Mouse (Mus musculus) heart, embryonic 10.5 days (tissue): Measurements from ENCODE around the gene Klf13. TPM values are rescaled to one million over a fixed set of nuclear protein-coding genes. Genes with fewer than 3 reads are reported as not detected.

Experiments used
- DNase-seq: peaks from one replicate; pipeline ENCODE4 v3.0.0-alpha.2; 2017; ENCODE audit warnings: low spot score
- H3K27ac ChIP-seq: fragments of 300-500 bp; sonication (generic); 2 replicates; pipeline ENCODE4 v1.5.1; 2016; ENCODE audit warnings: mild to moderate bottlenecking
- H3K27me3 ChIP-seq: fragments of 300-500 bp; sonication (generic); 2 replicates; pipeline ENCODE4 v1.6.1; 2016; ENCODE audit warnings: mild to moderate bottlenecking; ENCODE audit not compliant: poor library complexity, insufficient read depth, severe bottlenecking
- H3K36me3 ChIP-seq: fragments of 300-500 bp; sonication (generic); 2 replicates; pipeline ENCODE4 v1.6.1; 2016; ENCODE audit warnings: mild to moderate bottlenecking, moderate library complexity
- H3K4me1 ChIP-seq: fragments of 300-500 bp; sonication (generic); 2 replicates; pipeline ENCODE4 v1.6.1; 2016; ENCODE audit warnings: mild to moderate bottlenecking
- H3K4me3 ChIP-seq: fragments of 300-500 bp; sonication (generic); 2 replicates; pipeline ENCODE4 v1.5.1; 2016; ENCODE audit warnings: mild to moderate bottlenecking, moderate library complexity
- H3K9me3 ChIP-seq: fragments of 300-500 bp; sonication (generic); 2 replicates; pipeline ENCODE4 v1.6.1; 2016; ENCODE audit warnings: mild to moderate bottlenecking, moderate library complexity
- WGBS: fragments of 180-500 bp; shearing (Covaris S2); methylation state at CpG from one replicate; pipeline ENCODE4 v1.1.7; 2016; 5-methylcytosine and 5-hydroxymethylcytosine counted together
- polyA plus RNA-seq: library from polyadenylated mRNA; unstranded; fragments of >200 nt; fragmentation: Nextera tagmentation; extraction: Ambion mirVana; gene quantifications from 2 replicates; pipeline ENCODE4 v1.2.1, GENCODE M21; 2016

Klf13 gene
- polyA plus RNA-seq, 1 experiment from 2014 or later: 18.3 TPM

GRCm38 (mm10) chr7:63930132-63930531 lies 8.6 kb downstream of the Klf13 start:
- Histone ChIP-seq H3K4me3 (no peak overlapping the region), H3K27me3 (no peaks in the 10 kb centered on the region), H3K36me3 (no peaks in the 10 kb centered on the region), H3K9me3 (no peaks in the 10 kb centered on the region), H3K4me1 (peaks cover 32% of the 10 kb centered on the region), H3K27ac (no peak overlapping the region)
- DNase-seq: no peak
- 84% methylated on average over 3 of the region's 3 CpGs for WGBS

GRCm38 (mm10) chr7:63929080-63929479 lies 9.6 kb downstream of the Klf13 start:
- whole genome bisulfite sequencing: 65% methylated on average over 4 of the region's 4 CpGs

DNA sequence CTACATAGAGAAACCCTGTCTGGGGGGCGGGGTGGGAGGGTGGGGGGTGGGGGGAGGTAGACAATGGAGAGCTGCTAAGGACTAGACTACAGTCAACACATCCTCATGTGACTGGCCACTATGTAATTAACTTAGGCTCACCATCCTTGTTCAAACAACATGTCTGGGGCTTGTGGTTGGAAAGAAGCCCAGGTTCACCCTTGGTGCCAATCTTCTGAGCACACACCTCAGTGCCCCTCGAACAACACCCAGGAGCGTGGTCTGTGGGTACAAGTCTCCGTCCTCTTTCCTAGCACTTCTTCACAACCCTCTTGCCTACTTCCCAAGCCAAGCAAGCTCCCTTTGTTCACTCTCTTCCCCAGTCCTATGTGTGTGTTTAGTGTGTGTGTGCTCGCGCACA lies 11.6 kb downstream of the Klf13 start:
- Histone ChIP-seq H3K27me3 (no peaks in the 10 kb centered on the region), H3K4me3 (no peak overlapping the region), H3K27ac (no peak overlapping the region), H3K36me3 (no peaks in the 10 kb centered on the region), H3K4me1 (peaks cover 26% of the 10 kb centered on the region), H3K9me3 (no peaks in the 10 kb centered on the region)
- WGBS: 95% methylated on average over 6 of the region's 6 CpGs
- DNase-seq: no peak

More at GRCm38 (mm10) chr7:63929080-63929479, 9.6 kb downstream of the Klf13 start:
- Histone ChIP-seq H3K4me3 (no peak overlapping the region), H3K4me1 (peaks cover 32% of the 10 kb centered on the region), H3K36me3 (no peaks in the 10 kb centered on the region), H3K27ac (no peak overlapping the region), H3K9me3 (no peaks in the 10 kb centered on the region), H3K27me3 (no peaks in the 10 kb centered on the region)
- no peak for DNase-seq

DNA sequence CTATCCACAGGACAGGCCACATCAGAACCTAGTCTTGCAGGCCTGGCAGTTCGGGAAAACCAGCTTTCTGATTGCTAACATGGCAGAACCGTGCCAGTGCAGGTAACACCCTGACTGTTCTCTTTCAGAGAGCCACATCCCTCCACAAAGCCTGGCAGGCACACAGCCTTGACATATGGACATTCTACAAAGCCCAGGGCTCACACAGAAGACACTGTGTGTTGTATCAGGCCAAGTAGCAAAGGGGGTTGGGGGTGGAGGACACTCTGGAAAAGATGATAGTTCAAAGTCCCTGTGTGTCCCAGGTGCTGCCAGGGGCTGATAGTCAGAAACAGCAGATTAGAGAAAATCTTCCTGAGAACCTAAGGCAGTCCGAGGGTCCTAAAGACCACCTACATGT lies 12.2 kb downstream of the Klf13 start:
- H3K4me3 ChIP-seq: no peak overlapping the region
- no peak for DNase-seq
- no peaks in the 10 kb centered on the region for H3K9me3 ChIP-seq
- no peaks in the 10 kb centered on the region for H3K27me3 ChIP-seq
- H3K4me1 ChIP-seq: peaks cover 32% of the 10 kb centered on the region
- no peak overlapping the region for H3K27ac ChIP-seq
- H3K36me3 ChIP-seq: no peaks in the 10 kb centered on the region
- WGBS: 70% methylated on average over 3 of the region's 3 CpGs

DNA sequence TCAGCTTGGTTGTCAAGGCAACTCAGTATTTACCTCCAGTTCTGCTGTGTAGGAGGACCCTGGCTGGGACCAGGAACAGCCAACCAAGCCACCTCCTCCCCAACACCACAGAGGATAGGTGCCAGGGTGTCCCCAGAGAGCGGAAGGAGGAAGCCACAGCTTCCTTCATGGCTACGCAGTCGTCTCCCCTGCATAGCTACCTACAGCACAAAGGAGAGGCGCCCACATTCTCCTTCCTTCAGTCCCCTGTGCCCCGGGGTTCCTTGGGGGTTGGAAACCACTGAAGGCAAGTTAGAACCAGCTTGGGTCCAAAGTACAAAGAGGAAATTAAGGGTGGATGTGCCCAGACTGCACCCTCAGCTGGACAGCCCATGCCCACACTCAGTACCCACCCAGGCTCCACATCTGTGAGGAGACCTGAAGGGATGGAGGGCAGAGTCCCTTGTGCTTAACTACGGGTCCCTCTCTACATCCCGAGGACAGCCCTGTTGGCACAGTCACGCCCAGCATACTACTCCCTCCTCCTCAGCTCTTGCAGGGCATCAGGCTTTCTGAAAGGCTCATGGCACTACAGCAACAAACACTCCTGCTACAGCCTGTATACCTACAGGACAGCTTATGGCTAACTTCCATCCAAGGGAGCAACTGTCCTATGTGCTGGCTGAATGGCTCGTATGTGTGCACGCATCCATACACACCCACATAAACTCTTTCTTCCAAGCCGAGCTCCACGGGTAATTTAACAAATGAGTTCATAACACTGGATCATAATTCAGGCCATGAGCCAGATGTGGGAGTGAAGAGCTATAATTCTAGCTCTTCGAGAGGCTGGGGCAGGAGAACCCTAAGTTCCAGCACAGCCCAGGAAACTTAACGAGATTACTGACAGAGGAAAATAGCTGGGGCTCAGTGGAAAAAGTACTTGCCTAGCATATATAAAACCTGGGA lies 13.0 kb downstream of the Klf13 start:
- no peak overlapping the region for H3K27ac ChIP-seq
- H3K4me1 ChIP-seq: peaks cover 38% of the 10 kb centered on the region

GRCm38 (mm10) chr7:63924747-63925412 lies 13.8 kb downstream of the Klf13 start:
- no peak for DNase-seq
- Histone ChIP-seq H3K27me3 (no peaks in the 10 kb centered on the region), H3K9me3 (no peaks in the 10 kb centered on the region), H3K27ac (no peak overlapping the region), H3K4me1 (peaks cover 44% of the 10 kb centered on the region), H3K4me3 (no peak overlapping the region), H3K36me3 (no peaks in the 10 kb centered on the region)
- WGBS: 82% methylated on average over 6 of the region's 6 CpGs

More for the DNA sequence above, 13.0 kb downstream of the Klf13 start:
- Histone ChIP-seq H3K9me3 (no peaks in the 10 kb centered on the region), H3K4me3 (no peak overlapping the region), H3K36me3 (no peaks in the 10 kb centered on the region), H3K27me3 (no peaks in the 10 kb centered on the region)
- WGBS: 76% methylated on average over 14 of the region's 14 CpGs
- DNase-seq: no peak

GRCm38 (mm10) chr7:63924151-63924550 lies 14.6 kb downstream of the Klf13 start:
- Histone ChIP-seq H3K36me3 (no peaks in the 10 kb centered on the region), H3K27me3 (no peaks in the 10 kb centered on the region), H3K4me1 (peaks cover 51% of the 10 kb centered on the region), H3K4me3 (no peak overlapping the region), H3K27ac (no peak overlapping the region), H3K9me3 (no peaks in the 10 kb centered on the region)
- DNase-seq: no peak
- 64% methylated on average over 1 of the region's 1 CpGs for WGBS

DNA sequence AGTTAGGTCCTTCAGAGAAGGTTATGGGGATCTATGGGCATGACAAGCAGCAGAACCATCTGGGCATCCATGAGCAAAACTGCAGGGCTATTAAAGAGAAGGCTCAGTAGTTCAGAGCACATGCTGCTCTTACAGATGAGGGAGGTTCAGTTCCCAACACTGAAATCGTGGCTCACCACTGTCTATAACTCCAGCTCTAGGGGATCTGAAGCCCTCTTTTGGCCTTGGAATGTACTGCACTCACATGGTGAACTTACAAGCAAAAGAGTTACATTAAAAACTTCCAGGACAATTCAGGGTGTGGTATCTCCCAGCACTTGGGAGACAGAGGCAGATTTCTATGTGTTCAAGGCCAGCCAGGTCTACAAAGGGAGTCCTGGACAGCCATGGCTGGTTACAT lies 15.7 kb downstream of the Klf13 start:
- DNase-seq: no peak
- Histone ChIP-seq H3K27me3 (no peaks in the 10 kb centered on the region), H3K36me3 (no peaks in the 10 kb centered on the region), H3K27ac (no peak overlapping the region), H3K4me1 (peaks cover 63% of the 10 kb centered on the region), H3K9me3 (no peaks in the 10 kb centered on the region), H3K4me3 (no peak overlapping the region)
- 94% methylated on average over 1 of the region's 1 CpGs for WGBS

DNA sequence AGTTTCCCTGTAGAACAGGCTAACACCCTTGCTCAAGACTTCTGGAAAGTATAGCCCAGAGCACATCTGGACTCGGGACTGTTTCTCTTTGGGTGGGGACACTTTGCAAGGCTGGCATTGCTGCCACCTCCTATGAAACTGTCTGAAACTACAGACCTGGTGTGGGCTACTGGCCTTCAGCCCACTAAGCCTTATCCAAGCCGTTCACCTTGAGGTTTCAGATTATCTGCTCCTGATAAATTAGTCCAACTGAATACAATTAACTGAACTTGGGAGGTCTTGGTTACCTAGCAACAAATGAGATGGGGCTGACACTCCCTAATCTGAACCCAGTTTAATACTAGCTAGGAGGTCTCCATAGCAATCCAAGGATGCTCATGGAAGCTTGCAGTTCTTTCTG lies 16.1 kb downstream of the Klf13 start:
- no peak for DNase-seq
- H3K36me3 ChIP-seq: 0 out of 2 replicates have a peak, but pooled peaks cover 3% of the 10 kb centered on the region
- 55% methylated on average over 2 of the region's 2 CpGs for WGBS
- no peak overlapping the region for H3K4me3 ChIP-seq
- H3K9me3 ChIP-seq: no peaks in the 10 kb centered on the region
- peaks cover 67% of the 10 kb centered on the region for H3K4me1 ChIP-seq
- H3K27me3 ChIP-seq: no peaks in the 10 kb centered on the region
- no peak overlapping the region for H3K27ac ChIP-seq

DNA sequence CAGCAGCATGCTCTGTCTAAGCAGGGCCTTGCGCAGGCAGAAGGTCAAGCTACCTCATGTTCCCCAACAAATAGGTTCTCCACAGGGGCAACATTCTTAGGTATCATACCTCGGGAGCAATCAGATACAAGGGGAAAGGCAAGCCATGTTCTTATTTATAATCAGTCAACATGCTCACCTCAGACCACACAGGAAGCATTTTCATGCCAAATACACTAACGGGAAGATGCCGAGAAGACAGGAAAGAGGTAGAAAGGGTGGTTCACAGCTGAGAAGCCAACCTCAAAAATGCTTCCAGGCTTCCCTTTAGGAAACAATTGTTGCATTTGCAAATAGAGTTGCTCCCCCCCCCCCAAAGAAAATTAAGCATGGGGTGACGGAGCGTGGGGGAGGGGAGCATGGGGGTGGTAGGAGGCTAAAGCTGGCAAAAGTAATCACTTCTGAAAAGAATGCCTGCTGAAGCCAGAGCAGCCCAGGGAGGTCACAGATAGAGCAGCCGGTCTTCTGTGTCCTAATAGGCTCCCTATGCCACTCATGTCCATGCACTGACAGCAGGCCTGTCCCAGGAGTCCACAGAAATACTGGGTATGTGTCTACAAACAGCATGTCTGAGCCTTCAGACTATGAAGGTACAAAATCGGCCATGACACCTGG lies 16.7 kb downstream of the Klf13 start:
- Histone ChIP-seq H3K27ac (no peak overlapping the region), H3K36me3 (0 out of 2 replicates have a peak, but pooled peaks cover 5% of the 10 kb centered on the region), H3K9me3 (no peaks in the 10 kb centered on the region), H3K27me3 (no peaks in the 10 kb centered on the region), H3K4me3 (no peak overlapping the region), H3K4me1 (peaks cover 67% of the 10 kb centered on the region)
- WGBS: 74% methylated on average over 8 of the region's 8 CpGs
- no peak for DNase-seq

DNA sequence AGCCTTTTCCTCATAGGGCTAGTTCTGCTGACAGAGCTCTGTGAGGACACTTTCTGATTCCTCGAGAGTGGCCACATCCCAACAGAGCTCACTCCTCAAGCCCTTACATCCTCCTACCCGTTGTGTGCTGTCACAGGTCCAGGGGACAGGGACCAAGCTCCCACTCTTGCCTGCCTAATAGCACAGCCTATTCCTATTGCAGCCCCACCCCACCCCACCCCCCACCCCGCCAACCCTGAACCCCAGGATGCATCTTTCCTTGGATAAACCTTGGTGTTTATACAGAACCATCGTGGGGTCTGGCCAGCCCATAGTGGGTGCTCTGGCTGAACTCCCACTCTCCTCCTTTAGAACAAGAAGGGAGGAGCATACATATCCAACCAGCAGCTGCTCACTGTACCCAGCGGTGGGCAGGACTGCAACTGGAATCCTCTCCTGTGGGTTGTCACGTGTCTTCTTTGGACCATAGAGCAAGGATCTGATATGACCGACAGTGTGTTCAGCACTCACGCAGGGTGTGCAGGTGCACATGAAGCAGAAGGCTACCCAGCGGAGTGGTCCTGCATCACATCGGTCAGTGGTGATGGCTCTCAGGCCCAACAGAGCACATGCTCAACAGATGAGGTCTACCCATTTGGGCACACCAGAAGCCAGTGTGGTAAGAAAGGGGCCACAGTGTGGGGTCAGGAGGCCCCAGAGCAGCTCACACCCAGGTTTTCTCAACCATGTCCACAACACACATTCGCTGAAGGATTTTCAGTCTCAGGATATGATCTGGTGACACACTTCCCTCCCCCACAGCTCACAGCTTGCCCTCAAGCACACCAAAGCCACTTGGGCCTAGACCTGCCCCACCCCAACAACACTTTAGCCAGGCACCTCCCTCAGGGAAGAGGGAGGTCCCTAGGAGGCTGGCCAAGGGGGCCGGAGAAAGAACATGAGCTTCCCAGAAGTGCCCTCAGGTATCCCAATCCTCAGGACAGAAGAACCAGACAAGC lies 19.6 kb downstream of the Klf13 start:
- H3K9me3 ChIP-seq: no peaks in the 10 kb centered on the region
- no peaks in the 10 kb centered on the region for H3K27me3 ChIP-seq

GRCm38 (mm10) chr7:63917693-63918092 lies 21.0 kb downstream of the Klf13 start:
- peaks cover 82% of the 10 kb centered on the region for H3K4me1 ChIP-seq
- H3K36me3 ChIP-seq: 0 out of 2 replicates have a peak, but pooled peaks cover 5% of the 10 kb centered on the region
- 0 out of 2 replicates have a peak overlapping the region, but pooled peaks have one; percentile 16 for H3K27ac ChIP-seq
- no peak overlapping the region for H3K4me3 ChIP-seq
- no peak for DNase-seq
- H3K9me3 ChIP-seq: no peaks in the 10 kb centered on the region
- no peaks in the 10 kb centered on the region for H3K27me3 ChIP-seq
- 81% methylated on average over 6 of the region's 6 CpGs for WGBS

More for the DNA sequence above, 19.6 kb downstream of the Klf13 start:
- no peak for DNase-seq
- Histone ChIP-seq H3K4me1 (peaks cover 69% of the 10 kb centered on the region), H3K4me3 (no peak overlapping the region), H3K27ac (peak overlapping the region; percentile 36; the same call in 1 of the 2 replicates), H3K36me3 (0 out of 2 replicates have a peak, but pooled peaks cover 5% of the 10 kb centered on the region)
- WGBS: 82% methylated on average over 12 of the region's 12 CpGs
